Mouse (Mus musculus) kidney, embryonic 15.5 days (tissue): ENCODE measurements around the gene Utp4. TPM values are rescaled to one million over a fixed set of nuclear protein-coding genes. Genes with fewer than 3 reads are reported as not detected.

Experiments used
- ATAC-seq: fragments of 200-750 bp; cut with Nextera tagmentation; replicated peaks from 2 replicates; pipeline ENCODE4 v1.8.0; 2017; ENCODE audit warnings: moderate TSS enrichment; ENCODE audit not compliant: low FRiP score
- H3K27ac ChIP-seq: fragments of 300-500 bp; sonication (generic); 2 replicates; pipeline ENCODE4 v1.5.1; 2015; ENCODE audit warnings: mild to moderate bottlenecking, inconsistent platforms
- H3K27me3 ChIP-seq: fragments of 300-500 bp; sonication (generic); 2 replicates; pipeline ENCODE4 v1.6.1; 2015; ENCODE audit warnings: inconsistent platforms
- H3K36me3 ChIP-seq: fragments of 300-500 bp; sonication (generic); 2 replicates; pipeline ENCODE4 v1.6.1; 2015; ENCODE audit warnings: inconsistent platforms
- H3K4me1 ChIP-seq: fragments of 300-500 bp; sonication (generic); 2 replicates; pipeline ENCODE4 v1.6.1; 2015; ENCODE audit warnings: inconsistent platforms
- H3K4me2 ChIP-seq: fragments of 300-500 bp; sonication (generic); 2 replicates; pipeline ENCODE4 v1.6.1; 2015; ENCODE audit warnings: moderate library complexity, mild to moderate bottlenecking, inconsistent platforms
- H3K4me3 ChIP-seq: fragments of 300-500 bp; sonication (generic); replicated peaks from 2 replicates; pipeline ENCODE4 v1.5.1; 2015; ENCODE audit warnings: mild to moderate bottlenecking, inconsistent platforms
- H3K9ac ChIP-seq: fragments of 300-500 bp; sonication (generic); 2 replicates; pipeline ENCODE4 v1.6.1; 2015; ENCODE audit warnings: mild to moderate bottlenecking, inconsistent platforms
- H3K9me3 ChIP-seq: fragments of 300-500 bp; sonication (generic); replicated peaks from 2 replicates; pipeline ENCODE4 v1.6.1; 2016; ENCODE audit warnings: inconsistent platforms
- WGBS: fragments of 180-500 bp; shearing (Covaris S2); methylation state at CpG from one replicate; pipeline ENCODE4 v1.1.7; 2015; ENCODE audit warnings: mixed read lengths; 5-methylcytosine and 5-hydroxymethylcytosine counted together
- polyA plus RNA-seq: library from polyadenylated mRNA; unstranded; fragments of >200 nt; fragmentation: Nextera tagmentation; extraction: Ambion mirVana; gene quantifications from 2 replicates; pipeline ENCODE4 v1.2.1, GENCODE M21; 2015

Utp4 gene
- polyA plus RNA-seq, 1 experiment from 2014 or later, result 85.8 TPM

GRCm38 (mm10) chr8:106953571-106953970 lies 60.1 kb downstream of the Utp4 start:
- Histone ChIP-seq H3K36me3 (peaks cover 11% of the 10 kb centered on the region; the same call in 1 of the 2 replicates), H3K9ac (no peak overlapping the region), H3K27me3 (no peaks in the 10 kb centered on the region), H3K4me2 (no peak overlapping the region), H3K27ac (no peak overlapping the region), H3K4me3 (no peak overlapping the region), H3K4me1 (no peaks in the 10 kb centered on the region), H3K9me3 (no peaks in the 10 kb centered on the region)
- 85% methylated on average over 4 of the region's 4 CpGs for WGBS
- no peak for ATAC-seq

DNA sequence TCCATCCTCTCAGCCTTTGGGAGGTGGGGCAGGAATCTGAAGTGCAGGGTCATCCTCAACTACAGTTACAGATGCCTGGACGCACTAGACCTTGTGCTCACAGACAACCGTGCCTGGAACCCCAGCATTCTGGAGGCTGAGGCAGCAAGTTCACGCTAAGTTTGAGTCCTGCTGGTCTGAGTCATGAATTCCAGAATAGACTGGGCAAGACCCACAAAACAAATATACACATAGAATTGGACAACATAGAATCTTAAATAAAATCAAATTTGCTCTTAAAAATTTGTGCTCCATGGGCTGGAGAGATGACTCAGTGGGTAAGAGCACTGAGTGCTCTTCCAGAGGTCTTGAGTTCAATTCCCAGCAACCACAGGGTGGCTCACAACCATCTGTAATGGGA lies 63.6 kb downstream of the Utp4 start:
- Histone ChIP-seq H3K4me3 (no peak overlapping the region), H3K4me2 (no peak overlapping the region), H3K4me1 (no peaks in the 10 kb centered on the region), H3K27ac (no peak overlapping the region), H3K9ac (no peak overlapping the region), H3K9me3 (no peaks in the 10 kb centered on the region), H3K36me3 (peaks cover 11% of the 10 kb centered on the region; the same call in 1 of the 2 replicates), H3K27me3 (no peaks in the 10 kb centered on the region)
- 91% methylated on average over 3 of the region's 3 CpGs for WGBS
- ATAC-seq, result no peak

- Histone ChIP-seq H3K27ac (no peak overlapping the region), H3K4me1 (no peaks in the 10 kb centered on the region), H3K4me2 (no peak overlapping the region), H3K27me3 (no peaks in the 10 kb centered on the region), H3K9me3 (no peaks in the 10 kb centered on the region), H3K4me3 (no peak overlapping the region), H3K36me3 (peaks cover 11% of the 10 kb centered on the region; the same call in 1 of the 2 replicates), H3K9ac (no peak overlapping the region)
- ATAC-seq, result no peak
- 78% methylated on average over 3 of the region's 3 CpGs for WGBS
Measured at GRCm38 (mm10) chr8:106958212-106958611, 64.8 kb downstream of the Utp4 start.

DNA sequence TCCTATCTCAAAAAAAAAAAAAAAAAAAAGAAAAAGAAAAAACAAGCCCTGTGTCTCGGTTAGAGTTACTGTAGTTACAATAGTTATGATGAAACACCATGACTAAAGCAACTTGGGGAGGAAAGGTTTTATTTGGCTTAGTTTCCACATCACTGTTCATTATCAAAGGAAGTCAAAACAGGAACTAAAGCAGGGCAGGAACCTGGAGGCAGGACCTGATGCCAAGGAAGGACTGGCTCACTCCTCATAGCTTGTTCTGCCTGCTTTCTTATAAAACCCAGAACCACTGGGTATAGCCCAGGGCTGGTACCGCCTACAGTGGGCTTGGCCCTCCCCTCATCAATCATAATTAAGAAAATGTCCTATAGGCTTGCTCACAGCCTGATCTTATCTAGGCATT lies 66.2 kb downstream of the Utp4 start:
- Histone ChIP-seq H3K4me3 (no peak overlapping the region), H3K27me3 (no peaks in the 10 kb centered on the region), H3K4me1 (no peaks in the 10 kb centered on the region), H3K9ac (no peak overlapping the region), H3K4me2 (no peak overlapping the region), H3K36me3 (peaks cover 11% of the 10 kb centered on the region; the same call in 1 of the 2 replicates), H3K9me3 (no peaks in the 10 kb centered on the region), H3K27ac (no peak overlapping the region)
- WGBS, result 85% methylated on average over 2 of the region's 2 CpGs
- ATAC-seq, result no peak

- H3K4me3 ChIP-seq, result no peak overlapping the region
- 85% methylated on average over 3 of the region's 3 CpGs for WGBS
Measured at GRCm38 (mm10) chr8:106962322-106962721, 68.9 kb downstream of the Utp4 start.

GRCm38 (mm10) chr8:106963365-106963764 lies 69.9 kb downstream of the Utp4 start:
- no peaks in the 10 kb centered on the region for H3K27me3 ChIP-seq
- H3K9ac ChIP-seq, result no peak overlapping the region
- WGBS, result 64% methylated on average over 6 of the region's 6 CpGs
- no peak overlapping the region for H3K4me2 ChIP-seq
- H3K36me3 ChIP-seq, result no peaks in the 10 kb centered on the region
- H3K4me3 ChIP-seq, result no peak overlapping the region
- no peaks in the 10 kb centered on the region for H3K4me1 ChIP-seq
- no peak overlapping the region for H3K27ac ChIP-seq
- H3K9me3 ChIP-seq, result no peaks in the 10 kb centered on the region
- no peak for ATAC-seq

More at GRCm38 (mm10) chr8:106962322-106962721, 68.9 kb downstream of the Utp4 start:
- H3K36me3 ChIP-seq, result no peaks in the 10 kb centered on the region
- ATAC-seq, result no peak
- no peaks in the 10 kb centered on the region for H3K4me1 ChIP-seq
- H3K27me3 ChIP-seq, result no peaks in the 10 kb centered on the region
- no peak overlapping the region for H3K27ac ChIP-seq
- no peak overlapping the region for H3K9ac ChIP-seq
- H3K4me2 ChIP-seq, result no peak overlapping the region
- H3K9me3 ChIP-seq, result no peaks in the 10 kb centered on the region

DNA sequence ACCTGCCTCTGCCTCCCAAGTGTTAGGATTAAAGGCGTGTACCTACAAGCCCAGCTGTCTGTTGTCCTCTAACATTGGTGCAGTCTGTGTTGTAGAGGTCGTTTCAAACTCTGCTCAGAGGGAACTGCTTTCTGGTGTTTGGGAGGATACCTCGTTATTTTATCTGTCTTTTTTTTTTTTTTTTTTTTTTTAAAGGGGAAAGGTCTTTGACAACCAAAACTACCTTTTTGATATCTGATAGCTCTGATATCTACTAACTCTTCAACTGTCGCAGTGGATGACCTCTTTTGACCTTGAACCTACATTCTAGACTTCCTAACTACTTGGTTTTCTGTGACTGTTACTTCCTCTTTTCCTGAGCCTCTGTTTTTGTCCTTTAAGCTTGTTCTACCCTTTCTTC lies 71.1 kb downstream of the Utp4 start:
- Histone ChIP-seq H3K9ac (no peak overlapping the region), H3K9me3 (no peaks in the 10 kb centered on the region), H3K36me3 (no peaks in the 10 kb centered on the region), H3K27ac (no peak overlapping the region), H3K4me1 (no peaks in the 10 kb centered on the region), H3K4me3 (no peak overlapping the region), H3K27me3 (no peaks in the 10 kb centered on the region), H3K4me2 (no peak overlapping the region)
- no peak for ATAC-seq
- WGBS, result 43% methylated on average over 4 of the region's 4 CpGs

DNA sequence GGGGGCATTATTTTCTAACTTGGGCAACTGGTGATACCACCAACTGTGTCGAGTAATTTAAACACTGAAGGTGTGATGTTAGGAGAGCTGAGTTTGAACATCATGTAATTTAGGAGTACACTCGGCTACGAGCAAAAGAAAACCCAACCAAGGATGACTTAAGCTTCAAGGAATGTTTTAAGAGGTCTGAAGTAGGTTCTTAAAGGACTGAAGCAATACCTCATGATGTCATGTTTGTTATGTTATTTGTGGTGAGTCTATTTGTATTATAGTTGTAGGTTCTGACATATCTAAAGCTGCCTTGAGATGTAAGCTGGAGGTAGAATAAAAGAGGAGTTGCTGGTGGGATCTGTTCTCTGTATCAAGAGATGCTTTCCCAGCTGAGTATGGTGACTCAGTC lies 76.5 kb downstream of the Utp4 start:
- no peaks in the 10 kb centered on the region for H3K9me3 ChIP-seq
- H3K4me1 ChIP-seq, result no peaks in the 10 kb centered on the region; the same call in 1 of the 2 replicates
- no peak overlapping the region for H3K9ac ChIP-seq
- H3K36me3 ChIP-seq, result no peaks in the 10 kb centered on the region
- H3K4me3 ChIP-seq, result no peak overlapping the region
- no peak overlapping the region for H3K27ac ChIP-seq
- no peak for ATAC-seq
- no peak overlapping the region for H3K4me2 ChIP-seq
- WGBS, result 67% methylated on average over 3 of the region's 3 CpGs
- no peaks in the 10 kb centered on the region for H3K27me3 ChIP-seq

DNA sequence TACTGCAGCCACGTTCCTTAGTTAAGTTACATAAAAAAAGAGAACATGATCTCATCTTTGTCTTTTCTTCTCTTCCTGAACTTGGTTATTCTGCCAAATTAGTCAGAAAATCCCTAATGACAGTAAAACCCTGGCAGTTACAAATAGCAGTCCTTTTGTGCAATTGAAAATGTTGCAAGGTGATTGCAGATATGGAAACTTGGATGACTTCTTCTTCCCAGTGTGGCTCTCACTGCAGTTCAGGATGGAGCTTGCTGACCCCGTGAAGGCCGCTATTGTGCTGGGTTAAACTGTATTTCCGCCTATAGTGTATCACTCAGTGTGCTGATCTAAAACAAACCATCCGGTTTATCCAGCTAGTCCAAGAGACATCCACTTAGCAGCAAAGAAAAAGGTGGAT lies 78.5 kb downstream of the Utp4 start:
- H3K27ac ChIP-seq, result no peak overlapping the region
- no peaks in the 10 kb centered on the region for H3K27me3 ChIP-seq
- no peaks in the 10 kb centered on the region for H3K36me3 ChIP-seq
- ATAC-seq, result no peak
- no peak overlapping the region for H3K4me2 ChIP-seq
- 67% methylated on average over 5 of the region's 5 CpGs for WGBS
- H3K4me3 ChIP-seq, result no peak overlapping the region
- no peaks in the 10 kb centered on the region; the same call in 1 of the 2 replicates for H3K4me1 ChIP-seq
- no peaks in the 10 kb centered on the region for H3K9me3 ChIP-seq
- no peak overlapping the region for H3K9ac ChIP-seq

Other genes starting within 250 kb of the Utp4 start
- gene Tango6, start 210.6 kb upstream of the Utp4 start, polyA plus RNA-seq, result 11.6 and 12.3 TPM in 2 replicates
- 1.2 and 1.5 TPM in 2 replicates for gene Has3, start 23.4 kb upstream of the Utp4 start, polyA plus RNA-seq
- gene Sntb2, start 42.1 kb downstream of the Utp4 start, polyA plus RNA-seq, result 15.6 and 16.4 TPM in 2 replicates
- gene Vps4a, start 137.6 kb downstream of the Utp4 start, polyA plus RNA-seq, result 65.9 and 70.0 TPM in 2 replicates
- gene Pdf, start 155.0 kb downstream of the Utp4 start, polyA plus RNA-seq, result 57.8 and 60.5 TPM in 2 replicates
- gene Cog8, start 163.1 kb downstream of the Utp4 start, polyA plus RNA-seq, result 38.2 and 40.1 TPM in 2 replicates
- 92.7 and 97.7 TPM in 2 replicates for gene Nip7, start 163.2 kb downstream of the Utp4 start, polyA plus RNA-seq
- gene Tmed6, start 172.0 kb downstream of the Utp4 start, polyA plus RNA-seq, result 23.2 and 23.8 TPM in 2 replicates
- gene Terf2, start 202.9 kb downstream of the Utp4 start, polyA plus RNA-seq, result 17.5 and 18.2 TPM in 2 replicates